Mouse (Mus musculus) WW6 (cell line): Measurements from ENCODE around the gene Adap1.
"Not testable (repeated sequence)": the region's sequence is repeated elsewhere in the genome, so short reads cannot be mapped to it uniquely, and the experiment has no call there.

Experiments
- DNase-seq: peaks from one replicate; pipeline ENCODE4 v3.0.0-alpha.2; 2013; ENCODE audit warnings: low read depth, low spot score

Adap1 gene

DNA sequence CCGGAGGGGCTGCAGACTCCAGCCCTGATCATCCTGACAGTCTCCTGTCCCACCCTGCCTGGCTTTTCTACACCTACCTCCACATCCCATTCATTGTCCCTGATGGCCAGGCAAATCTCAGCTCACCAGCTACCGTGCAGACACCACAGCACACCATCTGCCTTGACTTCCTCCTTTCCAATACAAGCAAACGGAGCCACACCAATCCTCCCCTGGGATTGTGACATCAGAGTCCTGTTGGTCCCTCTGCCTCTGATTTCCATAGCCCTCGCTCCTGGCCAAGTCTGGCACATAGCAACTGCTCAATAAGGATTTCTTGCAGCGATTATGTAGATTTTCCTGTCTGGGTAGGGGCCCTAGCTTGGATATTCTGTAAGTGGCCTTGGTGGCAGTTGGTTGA lies 25.7 kb upstream of the Adap1 start, which contains the start of gene Cox19:
Gene Cox19 (minus strand): TSS at position 285 of the 400 bp plus-strand sequence.
- DNase-seq = no peak

DNA sequence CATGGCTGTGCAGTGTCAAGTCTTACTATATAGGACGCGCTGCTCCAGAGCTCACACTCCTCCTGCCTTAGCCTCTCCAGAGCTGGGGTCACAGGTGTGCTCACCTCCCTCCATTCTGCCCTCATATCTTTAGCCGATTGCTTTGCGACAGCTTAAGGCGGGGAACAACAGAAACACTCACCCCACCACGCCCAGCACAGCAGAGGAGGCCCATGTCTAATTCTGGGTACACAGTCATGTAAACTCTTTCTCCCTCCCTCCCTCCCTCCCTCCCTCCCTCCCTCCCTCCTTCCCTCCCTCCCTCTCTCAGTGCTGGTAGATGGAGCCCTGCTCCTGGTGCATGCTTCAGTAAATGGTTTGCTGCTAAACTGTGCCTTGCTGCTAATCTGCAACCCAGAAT lies 24.3 kb upstream of the Adap1 start:
- no peak for DNase-seq

DNA sequence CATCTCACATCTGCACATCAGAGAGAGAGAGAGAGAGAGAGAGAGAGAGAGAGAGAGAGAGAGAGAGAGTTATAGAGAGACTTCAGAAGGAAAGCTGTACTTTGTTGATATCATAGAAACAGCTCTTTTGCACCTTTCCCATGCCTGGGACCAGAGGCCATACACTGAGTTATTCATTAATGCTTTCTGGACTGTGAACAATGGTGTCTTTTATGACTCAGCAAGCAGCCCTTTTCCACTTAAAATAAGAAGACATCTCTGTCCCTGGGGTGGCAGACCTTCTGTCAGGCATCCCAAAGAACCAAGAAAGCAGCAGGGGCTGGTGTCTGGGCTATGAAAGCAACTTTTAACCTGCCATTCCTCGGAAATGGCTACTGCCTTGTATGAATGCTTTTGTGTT lies 21.8 kb upstream of the Adap1 start:
- DNase-seq = no peak

DNA sequence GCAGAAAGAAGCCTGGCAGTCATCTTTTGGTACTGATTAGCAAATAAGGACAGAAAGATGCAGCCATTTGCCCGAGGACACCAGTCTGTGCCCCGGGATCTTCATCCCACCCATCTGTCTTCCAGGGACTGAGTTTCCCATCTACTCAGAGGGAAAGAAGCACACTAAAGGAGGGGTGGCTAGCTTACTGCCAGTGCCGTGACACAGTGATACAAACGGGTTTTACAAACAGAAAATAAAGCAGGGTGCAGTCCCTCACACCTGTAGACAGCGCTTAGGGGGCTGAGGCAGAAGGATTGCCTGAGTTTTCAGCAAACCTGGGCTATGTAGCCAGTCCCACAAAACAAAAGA lies 19.9 kb upstream of the Adap1 start:
- DNase-seq = no peak

DNA sequence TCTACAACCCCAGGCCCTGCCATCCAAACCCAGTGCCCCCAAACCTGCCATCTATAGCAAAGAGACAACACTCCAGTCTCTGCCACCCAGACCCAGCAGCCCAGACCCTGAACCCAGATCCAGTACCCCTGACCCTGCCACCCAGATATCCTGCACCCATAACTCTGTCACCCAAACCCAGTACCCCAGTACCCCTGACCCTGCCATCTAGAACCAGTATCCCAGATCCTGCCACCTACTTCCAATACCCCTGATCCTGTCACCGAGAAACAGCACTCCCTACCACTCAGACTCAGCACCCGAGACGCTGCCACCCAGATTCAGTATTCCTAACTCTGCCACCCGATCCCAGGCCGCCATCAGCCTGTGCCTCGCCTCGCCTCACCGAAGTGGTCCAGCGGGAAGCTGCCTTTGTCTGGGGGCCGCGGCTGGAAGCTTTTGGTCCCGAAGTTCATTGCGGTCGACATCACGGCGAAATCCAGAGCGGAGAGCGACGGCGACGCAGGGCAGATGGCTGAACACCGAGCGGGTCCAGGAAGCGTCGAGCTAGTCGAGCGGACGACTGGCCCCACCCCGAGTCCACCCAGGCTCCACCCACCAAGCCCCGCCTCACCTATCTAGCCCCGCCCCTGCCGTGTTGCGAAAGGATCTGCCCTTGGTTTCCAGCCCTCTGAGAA lies 19.4 kb upstream of the Adap1 start:
- peak; percentile 81 for DNase-seq

DNA sequence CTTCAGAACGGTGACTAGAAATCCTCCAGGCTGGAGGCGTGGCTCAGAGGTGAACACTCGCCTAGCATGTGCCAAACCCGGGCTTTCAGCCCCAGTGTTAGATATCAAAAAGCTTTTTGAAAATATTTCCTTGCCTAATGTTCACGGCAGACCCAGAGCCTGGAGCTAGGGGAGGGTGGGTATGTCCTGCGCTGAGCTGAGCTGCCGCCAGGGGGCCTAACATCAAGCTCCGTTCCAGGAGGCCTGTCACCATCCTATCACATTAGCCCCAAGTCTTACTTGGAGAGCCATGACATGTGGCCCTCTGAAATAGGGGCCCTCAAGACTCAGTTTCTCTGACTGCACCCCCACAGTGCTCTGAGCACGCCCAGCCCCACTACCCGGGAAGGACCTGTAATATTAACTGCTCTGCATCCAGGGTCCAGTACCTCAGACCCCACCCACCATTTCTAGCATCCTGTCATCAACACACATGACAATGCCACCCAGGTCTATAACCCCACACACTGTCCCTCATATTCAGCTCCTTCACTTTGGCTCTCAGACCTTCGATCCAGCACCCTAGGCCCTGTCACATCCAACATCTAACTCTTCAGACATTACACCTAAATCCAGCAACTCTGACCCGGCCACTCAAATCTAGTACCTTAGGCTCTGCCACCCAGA lies 18.7 kb upstream of the Adap1 start:
- DNase-seq = peak; percentile 54

DNA sequence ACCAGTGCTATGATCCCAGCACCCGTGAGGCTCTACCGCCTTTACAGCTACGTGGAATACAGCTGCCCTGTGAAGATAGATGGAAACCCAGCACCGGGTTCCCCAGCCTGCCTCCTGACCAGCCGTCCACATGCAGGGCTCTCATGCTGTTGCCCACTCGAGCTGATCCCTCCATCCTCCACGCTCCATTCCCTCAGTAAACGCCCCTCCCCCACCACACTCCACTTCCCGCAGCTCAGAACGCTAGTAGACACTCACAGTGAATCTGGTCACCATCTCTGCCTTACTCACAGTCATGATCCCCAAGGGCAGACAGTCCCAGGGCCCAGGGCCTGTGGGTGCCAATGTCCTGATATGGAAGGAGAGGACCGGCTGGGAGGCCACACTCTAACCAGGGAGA lies 13.5 kb upstream of the Adap1 start:
- DNase-seq = no peak

DNA sequence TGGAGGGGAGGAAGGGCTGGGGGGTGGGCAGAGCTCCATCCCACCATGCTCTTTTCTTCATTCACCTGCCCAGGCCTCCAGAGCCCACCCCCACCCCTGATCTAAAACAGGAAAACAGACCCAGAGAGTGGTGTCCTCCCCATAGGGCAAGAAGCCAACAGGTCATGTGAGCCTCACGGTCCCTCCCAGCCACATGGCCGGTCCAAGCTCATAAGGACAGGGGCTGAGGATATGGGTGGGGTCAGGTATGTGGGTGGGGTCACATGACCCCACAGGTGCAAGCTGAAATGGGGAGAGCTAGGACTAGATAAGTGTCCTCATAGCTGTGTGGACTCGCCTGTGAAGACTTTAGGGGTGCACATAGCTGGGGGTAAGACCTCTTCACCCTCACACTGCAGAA lies 13.0 kb upstream of the Adap1 start:
- no peak for DNase-seq

- DNase-seq = no peak
Measured at GRCm38 (mm10) chr5:139337826-139338370, 12.5 kb upstream of the Adap1 start.

- no peak for DNase-seq
Measured at GRCm38 (mm10) chr5:139335634-139336033, 10.2 kb upstream of the Adap1 start.

GRCm38 (mm10) chr5:139334394-139334793 lies 9.0 kb upstream of the Adap1 start:
- DNase-seq = not testable (repeated sequence)

GRCm38 (mm10) chr5:139333301-139334013 lies 8.0 kb upstream of the Adap1 start:
- DNase-seq = no peak

DNA sequence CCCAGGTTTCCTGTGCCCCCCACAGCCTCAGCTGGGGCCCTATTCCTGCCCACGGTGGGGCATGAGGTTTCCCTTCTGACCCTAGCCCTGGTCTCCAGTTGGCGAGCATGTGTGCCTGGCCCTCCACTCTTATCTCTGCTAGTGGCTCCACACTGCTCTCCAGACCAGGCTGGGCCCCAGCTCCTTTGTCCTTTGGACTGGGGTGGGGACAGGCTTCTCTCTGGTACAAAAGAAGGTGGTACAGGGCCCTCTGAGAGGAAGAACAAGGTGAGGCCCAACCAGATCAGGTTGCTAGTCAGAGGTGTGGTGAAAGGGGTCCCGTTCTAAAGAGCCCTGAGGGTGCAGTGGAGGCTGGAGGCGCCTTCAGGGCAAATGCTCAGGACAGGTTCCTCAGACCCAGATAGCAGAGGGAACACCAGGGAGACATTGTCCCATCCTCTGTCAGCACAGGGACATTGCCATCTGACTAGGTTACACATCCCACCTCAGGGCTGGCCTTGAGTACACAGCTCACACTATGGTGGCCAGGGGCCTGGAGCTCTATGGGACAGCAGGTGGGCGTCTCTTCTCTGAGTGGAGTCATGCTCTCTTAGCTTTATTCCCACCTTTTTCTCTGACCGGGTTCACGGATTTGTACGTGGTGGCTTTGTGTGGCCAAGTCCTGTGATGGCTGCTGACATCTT lies 7.3 kb upstream of the Adap1 start:
- no peak for DNase-seq

DNA sequence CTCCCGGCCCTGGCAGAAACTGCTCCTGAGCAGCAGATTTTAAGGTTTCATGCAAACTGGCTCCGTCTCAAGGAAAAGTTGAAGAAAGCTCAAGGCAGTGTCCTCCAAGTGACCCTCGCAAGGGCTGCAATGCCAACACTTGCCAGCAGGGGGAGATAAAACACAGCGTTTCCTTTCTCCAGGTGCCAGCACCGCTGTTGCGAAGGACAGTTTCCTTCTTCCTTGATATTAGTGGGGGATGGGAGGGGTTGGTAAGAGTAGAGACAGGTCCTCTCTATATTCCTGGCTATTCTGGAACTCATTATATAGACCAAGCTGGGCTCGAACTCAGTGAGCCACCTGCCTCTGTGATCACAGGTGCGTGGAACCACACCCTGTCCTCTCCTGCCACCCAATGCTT lies 6.3 kb upstream of the Adap1 start:
- no peak for DNase-seq

DNA sequence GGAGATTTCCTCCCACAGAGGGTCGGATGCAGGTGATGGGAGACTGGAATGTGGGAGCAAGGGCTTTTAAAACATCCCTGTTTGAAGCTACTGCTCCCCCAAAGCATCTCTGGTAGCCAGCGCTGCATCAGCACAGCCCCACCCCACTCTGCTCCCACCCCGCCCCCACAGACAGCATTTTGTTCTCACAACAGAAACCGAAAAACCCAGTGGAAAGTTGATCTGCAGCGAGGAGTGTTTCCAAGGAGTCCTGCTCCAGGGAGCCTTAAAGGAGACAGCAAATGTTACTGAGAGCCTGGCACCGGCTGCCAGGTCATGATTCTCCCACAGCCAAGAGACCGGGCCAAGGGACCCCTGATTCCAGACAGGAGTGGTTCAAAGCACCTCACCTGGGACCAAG lies 5.3 kb upstream of the Adap1 start:
- no peak for DNase-seq

DNA sequence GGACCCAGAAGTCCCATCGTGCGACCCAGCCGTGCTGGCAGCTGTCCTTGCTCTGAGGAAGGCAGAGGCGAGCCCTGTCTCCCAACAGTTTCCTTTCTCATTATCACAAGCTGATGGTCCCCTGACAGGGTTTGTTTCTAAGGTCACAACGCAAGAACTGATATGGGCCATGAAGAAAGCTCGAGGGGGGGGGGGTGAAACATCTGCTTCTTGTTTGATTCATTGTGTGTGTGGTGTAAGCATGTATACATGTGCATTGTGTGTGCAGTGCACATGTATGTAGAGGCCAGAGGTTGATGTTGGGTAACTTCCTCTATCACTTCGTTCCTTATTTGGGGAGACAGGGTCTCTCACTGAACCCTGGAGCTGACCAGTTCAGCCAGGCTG lies 2.2 kb upstream of the Adap1 start:
- no peak for DNase-seq

- no peak for DNase-seq
Measured at GRCm38 (mm10) chr5:139326986-139327633, 1.7 kb upstream of the Adap1 start.

DNA sequence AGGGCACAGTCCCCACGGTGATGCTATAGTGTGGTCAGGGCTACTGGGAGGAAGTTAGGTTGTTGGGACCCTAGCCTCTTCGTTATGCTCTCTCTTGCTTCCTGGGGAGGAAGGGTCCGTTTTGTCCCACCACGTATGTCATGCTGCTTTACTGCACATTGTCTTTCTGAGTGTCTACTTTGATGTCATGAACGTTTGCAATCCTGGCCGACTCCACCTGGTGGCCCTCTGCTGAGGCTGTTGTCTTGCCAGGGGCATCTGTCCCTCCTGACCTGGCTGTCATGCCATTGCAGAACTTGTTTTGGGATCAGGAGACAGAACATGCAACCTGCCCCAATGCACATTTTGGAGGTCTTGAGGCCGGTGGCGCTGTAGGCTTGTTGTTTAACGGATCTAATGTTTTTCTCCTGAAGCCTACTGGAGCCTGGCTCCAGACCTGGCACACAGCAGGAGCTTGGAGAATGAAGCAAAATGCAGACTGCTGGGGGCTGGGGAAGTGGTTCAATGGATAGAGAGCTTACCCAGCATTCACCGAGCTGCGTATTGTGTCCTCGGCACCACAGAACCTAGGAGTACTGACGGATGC lies 782 bp upstream of the Adap1 start:
- DNase-seq = no peak

DNA sequence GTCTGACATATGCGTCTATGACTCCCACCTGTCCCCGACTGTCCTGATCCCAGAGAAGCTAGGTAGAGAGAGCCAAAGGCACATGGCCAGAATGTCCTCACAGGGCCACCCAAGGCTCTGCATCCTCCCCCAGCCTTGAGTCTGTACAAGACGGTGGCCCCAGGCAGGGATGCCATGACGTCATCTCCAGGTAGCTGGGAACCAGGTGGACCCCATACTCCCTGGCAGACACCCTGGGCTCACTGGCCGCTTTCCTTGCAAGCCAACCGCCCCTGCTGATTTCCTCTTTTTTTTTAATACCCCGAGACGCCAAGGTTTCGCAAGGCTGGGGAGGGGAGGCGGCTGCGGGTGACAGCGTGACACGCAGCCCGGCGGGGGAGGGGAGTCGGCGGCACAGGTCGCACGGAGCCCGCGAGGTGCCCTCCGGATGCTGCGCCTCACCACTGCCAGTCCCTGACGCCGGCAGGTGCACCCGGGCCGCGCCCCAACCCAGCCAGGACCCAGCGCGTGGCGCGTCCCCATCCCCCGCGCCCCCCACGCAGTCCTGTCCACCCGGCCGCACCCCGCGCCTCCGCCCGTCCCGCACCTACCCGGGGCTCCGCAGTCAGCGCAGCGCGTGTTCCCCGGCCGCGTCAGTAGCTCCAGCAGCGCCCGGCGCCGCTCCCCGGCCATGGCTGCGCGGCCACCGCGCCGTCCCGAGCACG lies 579 bp downstream of the Adap1 start:
- no peak for DNase-seq

- DNase-seq = no peak
Measured at GRCm38 (mm10) chr5:139324045-139324491, 1.4 kb downstream of the Adap1 start.
